Mouse (Mus musculus): ENCODE results near the gene Tatdn3. TPM values are rescaled to one million over a fixed set of nuclear protein-coding genes. Genes with fewer than 3 reads are reported as not detected.

Gene Tatdn3
- total and polyA plus RNA-seq, 3 experiments = 1.6 to 50.0 (median 33.6) TPM

DNA sequence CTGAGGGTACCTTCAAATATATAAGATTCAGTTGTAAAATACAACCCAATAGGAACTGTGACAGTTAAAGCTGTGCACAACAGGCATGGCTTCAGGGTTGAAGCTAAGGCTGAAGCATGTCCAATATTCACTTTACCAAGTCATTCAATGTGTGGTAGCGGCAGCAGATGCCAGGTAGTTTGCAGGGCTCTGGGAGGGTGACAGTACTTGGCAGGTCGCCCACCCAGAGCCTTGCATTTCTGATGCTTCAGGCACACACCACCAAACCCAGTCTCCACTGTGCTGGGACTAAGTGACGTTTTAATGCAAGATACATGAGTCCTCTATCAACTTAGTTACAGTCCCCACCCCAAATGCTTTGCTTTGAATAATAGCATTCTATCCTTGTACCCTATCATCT is 62.0 kb downstream of the Tatdn3 start:
- TF ChIP-seq POLR2AphosphoS5 (IDR thresholded peaks at IDR 0.05; ENCODE audit: insufficient replicate concordance, low read depth, low read length) (no peak), TAL1 (conservative IDR thresholded peaks at IDR 0.05; ENCODE audit: low read depth, low read length) (no peak), GATA1 (IDR thresholded peaks at IDR 0.05; ENCODE audit: borderline replicate concordance, low read length) (no peak), CTCF (IDR thresholded peaks at IDR 0.05; ENCODE audit: low read depth, low read length) (no peak), GATA2 (IDR thresholded peaks at IDR 0.05; ENCODE audit: borderline replicate concordance, low read depth, low read length) (no peak)
- H3K36me3 ChIP-seq (replicated peaks) = peaks cover 41% of the 10 kb centered on the region
- H3K4me3 ChIP-seq (ENCODE audit: low read depth, low read length) = no peak overlapping the region
- H3K27me3 ChIP-seq (ENCODE audit: insufficient read depth, low read length) = no peaks in the 10 kb centered on the region
- ATAC-seq (ENCODE audit: extremely low read depth, insufficient number of reproducible peaks, low FRiP score, poor library complexity, severe bottlenecking) = no peak
- no peak for DNase-seq (ENCODE audit: low spot score)
- no peaks in the 10 kb centered on the region for H3K9me3 ChIP-seq (replicated peaks)
- H3K4me1 ChIP-seq (ENCODE audit: insufficient read depth, low read depth, low read length) = peaks cover 10% of the 10 kb centered on the region

DNA sequence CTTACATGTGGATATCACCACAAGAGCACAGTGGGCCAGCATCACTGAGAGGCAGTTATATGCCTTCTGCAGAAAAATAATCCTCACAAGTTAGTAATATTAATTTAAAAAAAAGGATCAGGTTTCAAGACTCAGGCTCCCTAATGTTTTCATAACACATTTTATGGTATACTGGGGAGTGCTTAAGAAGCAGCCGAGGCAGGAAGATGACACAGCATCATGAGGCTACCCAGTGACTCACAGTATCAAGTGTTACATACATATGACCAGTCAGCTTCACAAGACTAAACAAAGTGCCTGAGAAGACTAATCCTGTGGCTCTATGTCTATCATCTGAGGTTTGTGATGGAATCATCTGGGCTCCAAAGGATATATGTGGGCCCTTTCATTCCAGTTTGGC is 64.7 kb downstream of the Tatdn3 start:
- DNase-seq (ENCODE audit: low spot score) (no peak), ATAC-seq (ENCODE audit: extremely low read depth, insufficient number of reproducible peaks, low FRiP score, poor library complexity, severe bottlenecking) (0 out of 2 replicates have a peak, but pooled peaks have one; percentile 38)
- TF ChIP-seq CTCF (IDR thresholded peaks at IDR 0.05; ENCODE audit: low read depth, low read length) = no peak
- no peak for TF ChIP-seq TAL1 (conservative IDR thresholded peaks at IDR 0.05; ENCODE audit: low read depth, low read length)
- TF ChIP-seq GATA2 (IDR thresholded peaks at IDR 0.05; ENCODE audit: borderline replicate concordance, low read depth, low read length) = no peak
- TF ChIP-seq POLR2AphosphoS5 (IDR thresholded peaks at IDR 0.05; ENCODE audit: insufficient replicate concordance, low read depth, low read length) = no peak
- no peak for TF ChIP-seq GATA1 (IDR thresholded peaks at IDR 0.05; ENCODE audit: borderline replicate concordance, low read length)
- H3K4me3 ChIP-seq (ENCODE audit: low read depth, low read length) = no peak overlapping the region
- H3K27me3 ChIP-seq (ENCODE audit: insufficient read depth, low read length) = peaks cover 10% of the 10 kb centered on the region
- H3K9me3 ChIP-seq (replicated peaks) = no peaks in the 10 kb centered on the region
- H3K4me1 ChIP-seq (ENCODE audit: insufficient read depth, low read depth, low read length) = no peaks in the 10 kb centered on the region
- H3K36me3 ChIP-seq (replicated peaks) = peaks cover 20% of the 10 kb centered on the region

DNA sequence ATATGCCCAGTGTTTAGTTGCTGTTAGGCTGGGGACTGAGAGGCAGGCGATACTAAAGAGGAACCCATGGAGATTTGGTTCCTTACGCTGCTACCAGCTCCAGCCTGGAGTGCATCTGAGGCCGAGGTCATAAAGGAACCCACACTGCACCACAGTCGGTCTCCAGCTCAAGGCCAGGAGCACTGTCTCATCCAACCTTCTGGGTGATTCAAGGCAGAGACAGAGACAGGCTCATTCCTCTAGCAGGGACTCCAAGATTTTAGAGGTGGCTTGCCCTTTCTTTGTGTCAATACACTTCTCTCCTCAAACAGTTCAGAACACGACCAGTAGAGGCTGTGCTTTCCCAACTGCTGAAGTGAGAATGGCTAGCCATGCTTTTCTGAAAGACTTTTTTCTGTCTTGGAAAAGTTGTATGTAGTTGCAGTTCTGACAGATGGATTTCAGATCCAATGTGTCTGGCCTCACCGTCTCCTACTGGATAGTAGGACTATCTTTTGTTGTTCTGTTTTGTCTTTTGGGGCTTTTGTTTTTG is 66.3 kb downstream of the Tatdn3 start:
- peaks cover 5% of the 10 kb centered on the region for H3K36me3 ChIP-seq (replicated peaks)
- H3K4me3 ChIP-seq (ENCODE audit: low read depth, low read length) = no peak overlapping the region
- no peaks in the 10 kb centered on the region for H3K4me1 ChIP-seq (ENCODE audit: insufficient read depth, low read depth, low read length)
- no peak for TF ChIP-seq TAL1 (conservative IDR thresholded peaks at IDR 0.05; ENCODE audit: low read depth, low read length)
- no peak for TF ChIP-seq GATA1 (IDR thresholded peaks at IDR 0.05; ENCODE audit: borderline replicate concordance, low read length)
- TF ChIP-seq GATA2 (IDR thresholded peaks at IDR 0.05; ENCODE audit: borderline replicate concordance, low read depth, low read length) = no peak
- TF ChIP-seq POLR2AphosphoS5 (IDR thresholded peaks at IDR 0.05; ENCODE audit: insufficient replicate concordance, low read depth, low read length) = no peak
- no peak for TF ChIP-seq CTCF (IDR thresholded peaks at IDR 0.05; ENCODE audit: low read depth, low read length)
- DNase-seq (ENCODE audit: low spot score) (no peak), ATAC-seq (ENCODE audit: extremely low read depth, insufficient number of reproducible peaks, low FRiP score, poor library complexity, severe bottlenecking) (no peak)
- H3K27me3 ChIP-seq (ENCODE audit: insufficient read depth, low read length) = peaks cover 22% of the 10 kb centered on the region
- no peaks in the 10 kb centered on the region for H3K9me3 ChIP-seq (replicated peaks)

Other genes starting within 250 kb of the Tatdn3 start
- gene Rps6kc1, start 151.2 kb downstream of the Tatdn3 start, total RNA-seq (2014; fragmentation: Nextera tagmentation) = 12.8 and 16.5 TPM in 2 replicates
- gene Rps6kc1, start 151.2 kb downstream of the Tatdn3 start, total RNA-seq (2017) = 13.3 and 15.2 TPM in 2 replicates
- gene Rps6kc1, start 151.2 kb downstream of the Tatdn3 start, polyA plus RNA-seq (2012) = 22.8 and 31.4 TPM in 2 replicates
- gene Angel2, start 137.8 kb downstream of the Tatdn3 start, total RNA-seq (2014; fragmentation: Nextera tagmentation) = 37.5 and 43.9 TPM in 2 replicates
- 39.0 and 43.5 TPM in 2 replicates for gene Angel2, start 137.8 kb downstream of the Tatdn3 start, total RNA-seq (2017)
- 11.2 and 11.4 TPM in 2 replicates for gene Angel2, start 137.8 kb downstream of the Tatdn3 start, polyA plus RNA-seq (2012)
- not detected in 2 replicates for gene Vash2, start 83.6 kb downstream of the Tatdn3 start, total RNA-seq (2014; fragmentation: Nextera tagmentation)
- 0.06 and 0.22 TPM in 2 replicates for gene Vash2, start 83.6 kb downstream of the Tatdn3 start, total RNA-seq (2017)
- not detected in 2 replicates for gene Vash2, start 83.6 kb downstream of the Tatdn3 start, polyA plus RNA-seq (2012)
- 18.7 and 20.2 TPM in 2 replicates for gene Flvcr1, start 36.8 kb downstream of the Tatdn3 start, total RNA-seq (2014; fragmentation: Nextera tagmentation)
- gene Flvcr1, start 36.8 kb downstream of the Tatdn3 start, total RNA-seq (2017) = 21.9 and 22.5 TPM in 2 replicates
- 8.2 and 8.8 TPM in 2 replicates for gene Flvcr1, start 36.8 kb downstream of the Tatdn3 start, polyA plus RNA-seq (2012)
- not detected in 2 replicates for gene Spata45, start 26.3 kb downstream of the Tatdn3 start, total RNA-seq (2014; fragmentation: Nextera tagmentation)
- gene Spata45, start 26.3 kb downstream of the Tatdn3 start, total RNA-seq (2017) = not detected in 2 replicates
- gene Spata45, start 26.3 kb downstream of the Tatdn3 start, polyA plus RNA-seq (2012) = not detected in 2 replicates
- 12.5 and 13.4 TPM in 2 replicates for gene Nsl1, start 80 bp upstream of the Tatdn3 start, total RNA-seq (2014; fragmentation: Nextera tagmentation)
- gene Nsl1, start 80 bp upstream of the Tatdn3 start, total RNA-seq (2017) = 18.1 and 22.1 TPM in 2 replicates
- gene Nsl1, start 80 bp upstream of the Tatdn3 start, polyA plus RNA-seq (2012) = 19.4 and 25.6 TPM in 2 replicates
- not detected in 2 replicates for gene Batf3, start 34.9 kb upstream of the Tatdn3 start, total RNA-seq (2014; fragmentation: Nextera tagmentation)
- gene Batf3, start 34.9 kb upstream of the Tatdn3 start, total RNA-seq (2017) = 0.11 TPM in 1 of 2 replicates, not detected in the other
- 0.09 TPM in 1 of 2 replicates, not detected in the other for gene Batf3, start 34.9 kb upstream of the Tatdn3 start, polyA plus RNA-seq (2012)
- gene Fam71a, start 101.9 kb upstream of the Tatdn3 start, total RNA-seq (2014; fragmentation: Nextera tagmentation) = not detected in 2 replicates
- 0.05 and 0.12 TPM in 2 replicates for gene Fam71a, start 101.9 kb upstream of the Tatdn3 start, total RNA-seq (2017)
- not detected in 2 replicates for gene Fam71a, start 101.9 kb upstream of the Tatdn3 start, polyA plus RNA-seq (2012)
- gene Atf3, start 155.1 kb upstream of the Tatdn3 start, total RNA-seq (2014; fragmentation: Nextera tagmentation) = not detected in 2 replicates
- 0.16 TPM in 1 of 2 replicates, not detected in the other for gene Atf3, start 155.1 kb upstream of the Tatdn3 start, total RNA-seq (2017)
- not detected in 2 replicates for gene Atf3, start 155.1 kb upstream of the Tatdn3 start, polyA plus RNA-seq (2012)